Mouse (Mus musculus) cerebellum, adult 2 months (tissue): ENCODE results near the gene Rapgef1.

Experiments
- CTCF ChIP-seq: fragments of 200-500 bp; IDR thresholded peaks from 2 replicates; pipeline ENCODE4 v1.5.1; 2011; ENCODE audit warnings: low read depth, mild to moderate bottlenecking, control low read depth, low read length, moderate library complexity, borderline replicate concordance; ENCODE audit not compliant: insufficient read depth
- POLR2A ChIP-seq: fragments of 200-500 bp; IDR thresholded peaks from 2 replicates; pipeline ENCODE4 v1.6.1; 2011; ENCODE audit warnings: low read length, control low read depth, borderline replicate concordance; ENCODE audit not compliant: insufficient read depth

GRCm38 (mm10) chr2:29592537-29592936 is 27.0 kb upstream of the Rapgef1 start:
- TF ChIP-seq CTCF (no peak), POLR2A (no peak)
